Mouse (Mus musculus): ENCODE data around the gene Sec14l1. TPM values are rescaled to one million over a fixed set of nuclear protein-coding genes. Genes with fewer than 3 reads are reported as not detected.
"Not testable (repeated sequence)": the region's sequence is repeated elsewhere in the genome, so short reads cannot be mapped to it uniquely, and the experiment has no call there.

The Sec14l1 gene
- polyA plus RNA-seq (2015; fragmentation: Nextera tagmentation; extraction: Ambion mirVana), result 48.0 and 49.5 TPM in 2 replicates

DNA sequence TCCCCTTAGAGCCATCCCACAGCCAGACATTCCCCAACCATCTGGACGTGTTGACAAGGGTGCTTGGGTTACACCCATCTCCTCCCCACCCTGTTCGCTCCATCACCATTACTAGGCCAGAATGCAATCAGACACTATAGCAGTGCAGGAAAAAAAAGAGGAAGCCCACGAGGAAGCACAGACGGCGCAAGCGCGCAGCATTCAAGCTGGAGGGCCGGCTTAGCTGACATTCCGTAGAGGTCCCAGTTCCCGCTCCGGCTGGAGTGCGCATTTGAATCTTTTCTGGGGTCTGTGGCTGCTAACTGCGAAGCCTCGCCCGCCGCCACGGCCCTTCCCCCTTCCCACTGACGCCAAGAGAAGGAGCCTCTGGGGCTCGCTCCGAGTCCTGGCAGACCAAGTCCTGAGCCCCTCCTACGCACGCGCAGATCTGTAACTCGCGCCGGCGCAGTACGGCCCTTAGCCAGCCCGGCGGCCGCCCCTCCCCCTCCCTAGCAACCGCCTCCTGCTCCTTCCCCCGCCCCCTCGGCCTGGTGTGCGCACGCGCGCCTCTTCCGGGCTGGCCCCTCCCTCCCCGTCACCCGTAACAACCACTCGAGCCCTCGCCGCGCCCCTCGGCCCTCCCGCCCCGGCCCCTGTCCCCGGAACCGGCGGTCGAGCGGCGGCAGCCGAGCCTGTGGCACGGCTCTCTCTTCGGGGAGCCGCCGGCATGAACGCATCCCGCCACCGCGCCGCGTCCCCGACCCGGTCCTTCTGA, at the start of gene Sec14l1:
Gene Sec14l1 (plus strand): TSS at position 577 of the 754 bp plus-strand sequence.
- peak within 1 kb of the TSS; percentile 56 for H3K9ac ChIP-seq
- peaks cover 32% of the 10 kb centered on the region for H3K4me1 ChIP-seq
- peak within 1 kb of the TSS; percentile 99 for H3K27ac ChIP-seq
- H3K9me3 ChIP-seq, result no peaks in the 10 kb centered on the region
- under 1% methylated on average over 56 of the region's 67 CpGs for WGBS
- H3K4me2 ChIP-seq, result peak within 1 kb of the TSS; percentile 72
- peak; percentile 92 for ATAC-seq (ENCODE audit: insufficient read depth, low FRiP score, low read depth)
- no peaks in the 10 kb centered on the region for H3K27me3 ChIP-seq (replicated peaks)
- H3K36me3 ChIP-seq, result 0 out of 2 replicates have a peak, but pooled peaks cover 9% of the 10 kb centered on the region
- peak within 1 kb of the TSS; percentile 90 for H3K4me3 ChIP-seq (replicated peaks)

DNA sequence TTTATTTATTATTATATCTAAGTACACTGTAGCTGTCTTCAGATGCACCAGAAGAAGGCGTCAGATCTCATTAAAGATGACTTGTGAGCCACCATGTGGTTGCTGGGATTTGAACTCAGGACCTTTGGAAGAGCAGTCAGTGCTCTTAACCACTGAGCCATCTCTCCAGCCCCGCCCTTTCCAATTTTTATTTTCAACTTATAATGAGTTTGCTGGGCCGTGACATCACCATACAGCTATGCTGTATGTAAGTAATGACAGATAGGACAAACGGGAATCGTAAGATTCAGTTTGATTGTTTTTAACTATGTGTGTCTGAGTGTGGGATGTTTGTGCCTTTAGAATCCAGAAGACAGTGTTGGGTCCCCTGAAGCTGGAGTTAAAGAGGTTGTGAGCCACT, 49.4 kb upstream of the Sec14l1 start:
- H3K27me3 ChIP-seq (replicated peaks); H3K27ac ChIP-seq; H3K4me3 ChIP-seq (replicated peaks); H3K9ac ChIP-seq; H3K36me3 ChIP-seq; H3K4me1 ChIP-seq; H3K4me2 ChIP-seq; H3K9me3 ChIP-seq; ATAC-seq (ENCODE audit: insufficient read depth, low FRiP score, low read depth): not testable (repeated sequence)
- 74% methylated on average over 5 of the region's 5 CpGs for WGBS

DNA sequence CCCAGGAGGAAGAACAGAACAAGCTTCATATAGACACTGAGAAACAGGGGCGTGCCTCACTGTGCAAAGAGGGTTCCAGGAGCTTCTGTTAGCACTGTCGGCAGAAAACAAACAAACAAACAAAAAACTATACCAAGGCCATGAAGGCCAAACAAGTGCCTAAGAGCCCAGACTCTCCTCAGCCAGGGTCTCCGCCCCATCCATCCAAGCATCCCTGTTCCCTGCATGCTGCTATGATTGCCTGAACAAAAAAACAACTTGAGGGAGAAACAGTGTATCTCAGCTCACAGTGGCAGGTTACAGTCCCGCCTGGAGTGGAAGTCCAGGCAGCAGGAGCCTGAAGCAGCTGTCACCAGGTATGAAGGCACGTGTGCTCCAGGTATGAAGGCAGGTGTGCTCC, 48.2 kb upstream of the Sec14l1 start:
- no peak overlapping the region for H3K4me2 ChIP-seq
- no peaks in the 10 kb centered on the region for H3K27me3 ChIP-seq (replicated peaks)
- no peaks in the 10 kb centered on the region for H3K36me3 ChIP-seq
- H3K4me3 ChIP-seq (replicated peaks), result no peak overlapping the region
- no peak for ATAC-seq (ENCODE audit: insufficient read depth, low FRiP score, low read depth)
- WGBS, result 60% methylated on average over 5 of the region's 5 CpGs
- H3K9me3 ChIP-seq, result no peaks in the 10 kb centered on the region
- no peak overlapping the region for H3K9ac ChIP-seq
- no peaks in the 10 kb centered on the region for H3K4me1 ChIP-seq
- H3K27ac ChIP-seq, result no peak overlapping the region

DNA sequence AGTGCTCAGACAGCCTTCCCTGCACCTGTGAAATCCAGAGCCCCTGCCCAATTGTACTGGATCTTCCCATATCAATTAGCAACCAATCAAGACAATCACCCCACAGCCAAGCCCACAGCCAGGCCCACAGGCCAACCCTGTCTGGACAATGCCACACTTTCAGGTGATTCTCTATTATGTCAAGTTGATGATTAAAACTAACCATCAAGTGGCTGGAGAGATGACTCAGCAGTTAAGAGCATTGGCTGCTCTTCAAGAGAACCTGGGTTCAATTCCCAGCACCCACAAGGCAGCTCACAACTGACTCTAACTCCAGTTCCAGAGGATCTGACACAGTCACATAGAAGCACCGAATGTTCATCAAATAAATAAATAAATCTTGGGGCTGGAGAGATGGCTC, 46.6 kb upstream of the Sec14l1 start:
- Histone ChIP-seq H3K27ac (no peak overlapping the region), H3K4me3 (replicated peaks) (no peak overlapping the region), H3K27me3 (replicated peaks) (no peaks in the 10 kb centered on the region), H3K9me3 (no peaks in the 10 kb centered on the region), H3K4me1 (no peaks in the 10 kb centered on the region), H3K4me2 (no peak overlapping the region), H3K9ac (no peak overlapping the region), H3K36me3 (no peaks in the 10 kb centered on the region)
- 79% methylated on average over 1 of the region's 1 CpGs for WGBS
- ATAC-seq (ENCODE audit: insufficient read depth, low FRiP score, low read depth), result no peak

GRCm38 (mm10) chr11:117069027-117069426, 45.9 kb upstream of the Sec14l1 start:
- no peak overlapping the region for H3K9ac ChIP-seq
- no peaks in the 10 kb centered on the region for H3K27me3 ChIP-seq (replicated peaks)
- H3K27ac ChIP-seq, result no peak overlapping the region
- no peaks in the 10 kb centered on the region for H3K4me1 ChIP-seq
- no peaks in the 10 kb centered on the region for H3K9me3 ChIP-seq
- no peak for ATAC-seq (ENCODE audit: insufficient read depth, low FRiP score, low read depth)
- 64% methylated on average over 3 of the region's 3 CpGs for WGBS
- H3K36me3 ChIP-seq, result no peaks in the 10 kb centered on the region
- H3K4me2 ChIP-seq, result no peak overlapping the region
- H3K4me3 ChIP-seq (replicated peaks), result no peak overlapping the region

DNA sequence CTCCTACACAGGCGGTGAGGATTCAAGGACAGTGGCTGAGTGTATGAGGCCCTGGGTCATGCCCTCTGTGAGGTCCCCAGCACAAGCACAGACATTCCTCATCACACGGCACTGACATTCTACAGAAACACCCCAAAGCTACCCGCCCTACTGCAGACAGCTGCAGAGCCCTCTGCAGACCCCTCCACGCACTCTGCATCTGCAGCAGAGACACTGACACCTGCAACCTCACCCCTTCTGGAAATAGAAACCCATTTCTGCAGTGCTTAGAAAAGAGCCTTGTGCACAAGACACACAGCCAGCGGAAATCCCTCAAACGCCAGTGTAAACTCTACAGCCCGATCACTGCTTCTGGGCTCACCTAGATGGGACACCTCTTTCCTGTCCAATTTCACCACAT, 44.3 kb upstream of the Sec14l1 start:
- WGBS, result 63% methylated on average over 7 of the region's 7 CpGs
- ATAC-seq (ENCODE audit: insufficient read depth, low FRiP score, low read depth), result no peak
- Histone ChIP-seq H3K27ac (no peak overlapping the region), H3K4me2 (no peak overlapping the region), H3K36me3 (no peaks in the 10 kb centered on the region), H3K4me3 (replicated peaks) (no peak overlapping the region), H3K9me3 (no peaks in the 10 kb centered on the region), H3K27me3 (replicated peaks) (no peaks in the 10 kb centered on the region), H3K4me1 (no peaks in the 10 kb centered on the region), H3K9ac (no peak overlapping the region)

DNA sequence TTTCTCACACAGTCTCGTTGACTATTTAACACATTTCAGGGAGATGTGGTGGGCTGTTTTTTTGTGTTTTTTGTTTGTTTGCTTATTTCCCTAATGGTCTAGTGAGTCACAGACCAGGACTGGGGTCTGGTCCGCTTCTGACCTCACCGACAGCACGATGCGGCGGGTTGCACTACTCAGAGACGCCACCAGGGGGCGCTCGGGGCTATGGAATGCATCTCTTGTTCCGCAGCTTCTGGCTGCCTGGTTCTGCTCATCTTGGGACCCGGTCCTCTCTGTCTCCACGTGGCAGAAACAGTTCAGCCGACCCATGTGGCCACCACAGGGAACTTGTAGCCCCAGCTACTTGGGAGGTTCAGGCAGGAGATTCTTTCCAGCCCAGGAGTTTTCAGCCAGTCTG, 42.8 kb upstream of the Sec14l1 start:
- Histone ChIP-seq H3K9ac (no peak overlapping the region), H3K9me3 (no peaks in the 10 kb centered on the region), H3K4me3 (replicated peaks) (no peak overlapping the region), H3K4me2 (peak overlapping the region; percentile 25; the same call in 1 of the 2 replicates), H3K27ac (no peak overlapping the region), H3K36me3 (no peaks in the 10 kb centered on the region), H3K27me3 (replicated peaks) (no peaks in the 10 kb centered on the region), H3K4me1 (peaks cover 8% of the 10 kb centered on the region)
- peak; percentile 16; the same call in 1 of the 2 replicates for ATAC-seq (ENCODE audit: insufficient read depth, low FRiP score, low read depth)
- WGBS, result under 1% methylated on average over 13 of the region's 13 CpGs

DNA sequence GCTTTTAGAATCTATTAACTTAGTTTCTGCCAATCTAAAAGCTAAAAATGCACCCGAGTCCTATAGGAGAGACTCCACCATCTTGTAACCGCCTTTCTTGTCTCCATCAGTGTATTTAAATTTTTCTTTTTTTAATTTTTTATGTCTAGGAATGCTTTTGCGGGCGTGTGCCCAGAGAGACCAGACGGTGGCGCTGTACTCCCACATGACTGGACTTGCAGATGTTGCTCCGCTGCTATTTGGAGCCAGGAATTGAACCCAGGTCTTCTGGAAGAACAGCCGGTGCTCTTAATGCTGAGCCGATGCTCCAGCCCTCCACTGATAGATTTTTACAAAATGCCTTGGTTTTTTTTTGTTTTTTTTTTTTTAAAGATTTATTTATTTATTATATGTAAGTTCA, 41.5 kb upstream of the Sec14l1 start:
- H3K36me3 ChIP-seq, result peaks cover 3% of the 10 kb centered on the region; the same call in 1 of the 2 replicates
- no peak overlapping the region for H3K9ac ChIP-seq
- H3K4me3 ChIP-seq (replicated peaks), result no peak overlapping the region
- no peaks in the 10 kb centered on the region for H3K27me3 ChIP-seq (replicated peaks)
- peaks cover 20% of the 10 kb centered on the region for H3K4me1 ChIP-seq
- no peak for ATAC-seq (ENCODE audit: insufficient read depth, low FRiP score, low read depth)
- no peak overlapping the region for H3K4me2 ChIP-seq
- no peaks in the 10 kb centered on the region for H3K9me3 ChIP-seq
- no peak overlapping the region for H3K27ac ChIP-seq
- WGBS, result 91% methylated on average over 9 of the region's 9 CpGs

GRCm38 (mm10) chr11:117076576-117077196, 38.3 kb upstream of the Sec14l1 start:
- peaks cover 31% of the 10 kb centered on the region for H3K4me1 ChIP-seq
- peak overlapping the region; percentile 84 for H3K27ac ChIP-seq
- H3K27me3 ChIP-seq (replicated peaks), result no peaks in the 10 kb centered on the region
- H3K4me3 ChIP-seq (replicated peaks), result peak overlapping the region; percentile 82
- H3K4me2 ChIP-seq, result peak overlapping the region; percentile 71
- no peaks in the 10 kb centered on the region for H3K9me3 ChIP-seq
- H3K36me3 ChIP-seq, result peaks cover 24% of the 10 kb centered on the region
- under 1% methylated on average over 54 of the region's 54 CpGs for WGBS
- H3K9ac ChIP-seq, result peak overlapping the region; percentile 63
- ATAC-seq (ENCODE audit: insufficient read depth, low FRiP score, low read depth), result peak; percentile 79

DNA sequence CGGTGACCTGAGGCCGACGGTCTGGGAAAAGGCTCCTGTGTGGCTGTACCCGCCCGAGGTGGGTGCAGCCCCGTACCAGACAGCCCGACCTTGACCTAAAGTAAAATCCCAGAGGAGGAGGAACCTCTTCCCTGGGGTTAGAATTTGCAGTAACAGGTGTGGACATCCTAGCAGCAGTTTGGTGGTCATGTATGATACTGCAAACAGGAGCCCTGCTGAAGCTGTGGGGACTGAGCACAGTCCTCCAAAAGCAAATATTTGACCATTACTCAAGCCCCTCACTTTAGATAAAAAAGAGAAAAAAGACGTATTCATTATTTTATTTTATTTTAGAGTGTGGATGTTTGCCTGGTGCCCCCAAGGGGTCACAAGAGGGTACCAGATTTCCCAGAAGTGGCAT, 37.7 kb upstream of the Sec14l1 start:
- no peak for ATAC-seq (ENCODE audit: insufficient read depth, low FRiP score, low read depth)
- H3K27ac ChIP-seq, result peak overlapping the region; percentile 84; the same call in 1 of the 2 replicates
- WGBS, result 4% methylated on average over 8 of the region's 8 CpGs
- H3K9ac ChIP-seq, result peak overlapping the region; percentile 63
- no peaks in the 10 kb centered on the region for H3K27me3 ChIP-seq (replicated peaks)
- H3K4me3 ChIP-seq (replicated peaks), result peak overlapping the region; percentile 82
- H3K4me2 ChIP-seq, result peak overlapping the region; percentile 71
- peaks cover 24% of the 10 kb centered on the region for H3K36me3 ChIP-seq
- no peaks in the 10 kb centered on the region for H3K9me3 ChIP-seq
- H3K4me1 ChIP-seq, result peaks cover 36% of the 10 kb centered on the region

- no peak for ATAC-seq (ENCODE audit: insufficient read depth, low FRiP score, low read depth)
- peaks cover 43% of the 10 kb centered on the region for H3K4me1 ChIP-seq
- H3K9ac ChIP-seq, result no peak overlapping the region
- no peaks in the 10 kb centered on the region for H3K9me3 ChIP-seq
- no peak overlapping the region for H3K27ac ChIP-seq
- peaks cover 24% of the 10 kb centered on the region for H3K36me3 ChIP-seq
- peak overlapping the region; percentile 71 for H3K4me2 ChIP-seq
- no peaks in the 10 kb centered on the region for H3K27me3 ChIP-seq (replicated peaks)
- peak overlapping the region; percentile 82 for H3K4me3 ChIP-seq (replicated peaks)
- 76% methylated on average over 8 of the region's 8 CpGs for WGBS
Measured at GRCm38 (mm10) chr11:117077902-117078301, 37.1 kb upstream of the Sec14l1 start.

GRCm38 (mm10) chr11:117078637-117079240, 36.2 kb upstream of the Sec14l1 start:
- WGBS, result 87% methylated on average over 12 of the region's 12 CpGs
- ATAC-seq (ENCODE audit: insufficient read depth, low FRiP score, low read depth), result no peak
- Histone ChIP-seq H3K27me3 (replicated peaks) (no peaks in the 10 kb centered on the region), H3K27ac (no peak overlapping the region), H3K9ac (no peak overlapping the region), H3K9me3 (no peaks in the 10 kb centered on the region), H3K4me1 (peaks cover 46% of the 10 kb centered on the region), H3K4me2 (no peak overlapping the region), H3K36me3 (peaks cover 24% of the 10 kb centered on the region), H3K4me3 (replicated peaks) (no peak overlapping the region)
